8 mouse cellular contexts compared by ENCODE assay signal in genomic region chr8:121898401-121898931, GRCm38 (mm10). TPM values are rescaled to one million over a fixed set of nuclear protein-coding genes. Genes with fewer than 3 reads are reported as not detected.
DNase-seq lines count a peak whose midpoint lies in the region; ATAC-seq and TF ChIP-seq lines count a peak whose summit lies in the region.

No protein-coding gene starts in this region.

- H3K79me2 ChIP-seq in CH12.LX (replicated peaks; ENCODE audit: control insufficient read depth, extremely low read depth, insufficient read depth, poor library complexity, severe bottlenecking) = peaks cover 93% of the 10 kb centered on the region

- peak; percentile 50 for TF ChIP-seq POLR2A in CH12.LX (IDR thresholded peaks at IDR 0.05; ENCODE audit: low read depth, low read length)
- TF ChIP-seq POLR2A in thymus, adult 2 months (IDR thresholded peaks at IDR 0.05; ENCODE audit: control insufficient read depth, extremely low read depth, insufficient read depth, low read length, poor library complexity) = no peak

- H3K27me3 ChIP-seq in CH12.LX (replicated peaks) = no peaks in the 10 kb centered on the region
- H3K27me3 ChIP-seq in forebrain, embryonic 11.5 days (ENCODE audit: control insufficient read depth, insufficient read depth, low read length) = no peaks in the 10 kb centered on the region
- no peaks in the 10 kb centered on the region for H3K27me3 ChIP-seq in heart, embryonic 15.5 days
- no peaks in the 10 kb centered on the region for H3K27me3 ChIP-seq in liver, embryonic 13.5 days
- no peaks in the 10 kb centered on the region for H3K27me3 ChIP-seq in thymus, adult 2 months (ENCODE audit: control insufficient read depth, insufficient read depth, low read length)

- H3K4me1 ChIP-seq in CH12.LX (ENCODE audit: control insufficient read depth in 1 of 2, insufficient read depth in 2 of 2) = peaks cover 28 to 80% of the 10 kb centered on the region in 2 experiments
- peaks cover 22% of the 10 kb centered on the region for H3K4me1 ChIP-seq in forebrain, embryonic 11.5 days (replicated peaks; ENCODE audit: control insufficient read depth, insufficient read depth, low read length)
- H3K4me1 ChIP-seq in heart, embryonic 15.5 days (replicated peaks) = peaks cover 54% of the 10 kb centered on the region
- H3K4me1 ChIP-seq in liver, embryonic 13.5 days (replicated peaks) = peaks cover 89% of the 10 kb centered on the region
- H3K4me1 ChIP-seq in thymus, adult 2 months (replicated peaks; ENCODE audit: control insufficient read depth, insufficient read depth, low read length) = peaks cover 20% of the 10 kb centered on the region

- TF ChIP-seq CTCF in CH12.LX (conservative IDR thresholded peaks at IDR 0.05 in 1 of 2, IDR thresholded peaks at IDR 0.05 in 1 of 2; ENCODE audit: low read depth in 2 of 2, low read length in 2 of 2) = peak in 1 of 2 experiments; percentile 35; a peak in 2 of 4 replicates
- no peak for TF ChIP-seq CTCF in thymus, adult 2 months (IDR thresholded peaks at IDR 0.05; ENCODE audit: borderline replicate concordance, control insufficient read depth, extremely low read depth, insufficient read depth, low read length, poor library complexity)

- peak overlapping the region; percentile 78 for H3K4me2 ChIP-seq in CH12.LX (ENCODE audit: insufficient read depth, low read depth, poor library complexity, severe bottlenecking)
- peak overlapping the region; percentile 24; the same call in 1 of the 2 replicates for H3K4me2 ChIP-seq in forebrain, embryonic 11.5 days (ENCODE audit: low read depth, low read length, severe bottlenecking)
- H3K4me2 ChIP-seq in heart, embryonic 15.5 days = peak overlapping the region; percentile 41
- peak overlapping the region; percentile 87 for H3K4me2 ChIP-seq in liver, embryonic 13.5 days

- dilution Hi-C loops in CH12.LX (cut with MboI; ENCODE audit: extremely low pct_ligation_motif_present, extremely low pct_unique_long_range_greater_than_20kb, low sequenced_read_pairs) = no loop called here

- peak; percentile 98 for DNase-seq in CH12.LX (ENCODE audit: extremely low read depth)
- DNase-seq in c-Kit-positive CD71-negative TER-119-negative erythroid progenitor cells, embryonic 14.5 days (ENCODE audit: low read depth) = peak; percentile 86
- DNase-seq in forebrain, embryonic 11.5 days (ENCODE audit: low spot score) = peak; percentile 83
- peak; percentile 51 to 84 for DNase-seq in kidney, postnatal 25 days
- DNase-seq in liver, embryonic 13.5 days = peak; percentile 92
- DNase-seq in neural tube, embryonic 10.5 days (ENCODE audit: extremely low spot score, low spot score) = peak; percentile 64
- no peak for DNase-seq in thymus, adult 2 months

- peaks cover 71 to 91% of the 10 kb centered on the region in 2 experiments for H3K36me3 ChIP-seq in CH12.LX (replicated peaks in 1 of 2; ENCODE audit: control insufficient read depth in 1 of 2, insufficient read depth in 1 of 2, low read length in 1 of 2)
- H3K36me3 ChIP-seq in forebrain, embryonic 11.5 days (ENCODE audit: control insufficient read depth, insufficient read depth, low read length) = no peaks in the 10 kb centered on the region
- no peaks in the 10 kb centered on the region for H3K36me3 ChIP-seq in heart, embryonic 15.5 days
- peaks cover 78% of the 10 kb centered on the region for H3K36me3 ChIP-seq in liver, embryonic 13.5 days
- H3K36me3 ChIP-seq in thymus, adult 2 months (ENCODE audit: control insufficient read depth, insufficient read depth, low read length) = no peaks in the 10 kb centered on the region

- no peaks in the 10 kb centered on the region for H3K9me3 ChIP-seq in CH12.LX (replicated peaks; ENCODE audit: low read length)
- H3K9me3 ChIP-seq in forebrain, embryonic 11.5 days (ENCODE audit: control insufficient read depth, low read length) = no peaks in the 10 kb centered on the region
- H3K9me3 ChIP-seq in heart, embryonic 15.5 days (replicated peaks) = no peaks in the 10 kb centered on the region
- H3K9me3 ChIP-seq in liver, embryonic 13.5 days (replicated peaks) = no peaks in the 10 kb centered on the region

- TF ChIP-seq RAD21 in CH12.LX (IDR thresholded peaks at IDR 0.05; ENCODE audit: low read depth, low read length) = no peak; the same call in 1 of the 2 replicates

- peak overlapping the region; percentile 99 for H3K27ac ChIP-seq in CH12.LX (ENCODE audit: insufficient read depth, low read depth)
- H3K27ac ChIP-seq in forebrain, embryonic 11.5 days (ENCODE audit: low read depth, low read length) = peak overlapping the region; percentile 73
- H3K27ac ChIP-seq in heart, embryonic 15.5 days = peak overlapping the region; percentile 84
- peak overlapping the region; percentile 100 for H3K27ac ChIP-seq in liver, embryonic 13.5 days
- H3K27ac ChIP-seq in thymus, adult 2 months (ENCODE audit: control insufficient read depth, insufficient read depth, low read length) = peak overlapping the region; percentile 77

- TF ChIP-seq EP300 in CH12.LX (IDR thresholded peaks at IDR 0.05; ENCODE audit: low read length) = peak; percentile 73

- in situ Hi-C loops in CH12.LX (cut with MboI; ENCODE audit: low pct_ligation_motif_present, low pct_unique_long_range_greater_than_20kb, low sequenced_read_pairs) = no loop called here

- peak overlapping the region; percentile 23 to 55 (median 48) for H3K4me3 ChIP-seq in CH12.LX (replicated peaks in 1 of 3; ENCODE audit: low read depth in 2 of 3, low read length in 2 of 3, poor library complexity in 1 of 3)
- no peak overlapping the region for H3K4me3 ChIP-seq in forebrain, embryonic 11.5 days (ENCODE audit: low read depth, low read length)
- H3K4me3 ChIP-seq in heart, embryonic 15.5 days = 0 out of 2 replicates have a peak overlapping the region, but pooled peaks have one; percentile 8
- peak overlapping the region; percentile 56 for H3K4me3 ChIP-seq in liver, embryonic 13.5 days (replicated peaks)
- no peak overlapping the region for H3K4me3 ChIP-seq in thymus, adult 2 months (ENCODE audit: control insufficient read depth, insufficient read depth, low read length)

- H3K9ac ChIP-seq in CH12.LX (ENCODE audit: insufficient read depth, low read depth) = peak overlapping the region; percentile 96
- peak overlapping the region; percentile 39 for H3K9ac ChIP-seq in forebrain, embryonic 11.5 days (ENCODE audit: low read length)
- H3K9ac ChIP-seq in heart, embryonic 15.5 days = peak overlapping the region; percentile 43
- peak overlapping the region; percentile 91 for H3K9ac ChIP-seq in liver, embryonic 13.5 days

- 5% methylated on average over 4 of the region's 4 CpGs for WGBS in forebrain, embryonic 11.5 days
- WGBS in heart, embryonic 15.5 days = 11% methylated on average over 4 of the region's 4 CpGs
- WGBS in liver, embryonic 13.5 days (ENCODE audit: insufficient replicate concordance) = 4% methylated on average over 4 of the region's 4 CpGs
- WGBS in thymus, adult 2 months = 44% methylated on average over 4 of the region's 4 CpGs

- peak; percentile 88 for ATAC-seq in forebrain, embryonic 11.5 days (replicated peaks; ENCODE audit: low FRiP score)
- peak; percentile 61 for ATAC-seq in heart, embryonic 15.5 days (replicated peaks; ENCODE audit: insufficient number of reproducible peaks, insufficient read depth, low FRiP score, low read depth)
- peak; percentile 89 for ATAC-seq in liver, embryonic 13.5 days (ENCODE audit: low read depth)

TF ChIP-seq in CH12.LX, 34 proteins besides CTCF, POLR2A, EP300 and RAD21 (continues in another document):
- no peak for TF ChIP-seq UBTF (IDR thresholded peaks at IDR 0.05; ENCODE audit: low read depth, low read length)
- TF ChIP-seq NELFE (IDR thresholded peaks at IDR 0.05; ENCODE audit: low read depth, low read length) = no peak; the same call in 1 of the 2 replicates
- no peak for TF ChIP-seq MAFK (IDR thresholded peaks at IDR 0.05; ENCODE audit: insufficient replicate concordance, low read length)
- TF ChIP-seq PAX5 (IDR thresholded peaks at IDR 0.05; ENCODE audit: low read length) = no peak
- no peak for TF ChIP-seq USF1 (IDR thresholded peaks at IDR 0.05; ENCODE audit: low read depth, low read length)
- peak; percentile 94 for TF ChIP-seq ETS1 (conservative IDR thresholded peaks at IDR 0.05; ENCODE audit: low read depth, low read length)
- TF ChIP-seq USF2 (conservative IDR thresholded peaks at IDR 0.05; ENCODE audit: low read depth, low read length) = no peak
- peak; percentile 97 for TF ChIP-seq SIN3A (IDR thresholded peaks at IDR 0.05; ENCODE audit: low read length)
- peak; percentile 90 for TF ChIP-seq MXI1 (IDR thresholded peaks at IDR 0.05; ENCODE audit: low read depth, low read length)
- TF ChIP-seq E2F4 (IDR thresholded peaks at IDR 0.05; ENCODE audit: insufficient replicate concordance, low read depth, low read length) = no peak
- peak; percentile 81; the same call in 1 of the 2 replicates for TF ChIP-seq MAZ (IDR thresholded peaks at IDR 0.05; ENCODE audit: low read depth, low read length)
- no peak; the same call in 1 of the 2 replicates for TF ChIP-seq ZMIZ1 (IDR thresholded peaks at IDR 0.05; ENCODE audit: low read depth, low read length)

RNA-seq across cellular contexts. Expression of gene Slc7a5, which starts 9.0 kb away (rescaled TPM):
- total RNA-seq in CH12.LX (2012; rRNA removed) = 156 and 207 TPM in 2 replicates
- 110 and 119 TPM in 2 replicates for total RNA-seq in CH12.LX (2014; rRNA removed)
- polyA plus RNA-seq in CH12.LX (2012; ENCODE audit: insufficient read length, low read depth) = 235 and 291 TPM in 2 replicates
- 37.1 and 43.0 TPM in 2 replicates for polyA plus RNA-seq in forebrain, embryonic 11.5 days (2014; fragmentation: Nextera tagmentation; extraction: Ambion mirVana)
- 12.0 and 17.4 TPM in 2 replicates for polyA plus RNA-seq in heart, embryonic 15.5 days (2015; fragmentation: Nextera tagmentation; extraction: Ambion mirVana)
- 32.2 and 37.5 TPM in 2 replicates for polyA plus RNA-seq in liver, embryonic 13.5 days (2015; fragmentation: Nextera tagmentation; extraction: Ambion mirVana)
- polyA plus RNA-seq in thymus, adult 2 months (2012; rRNA removed) = 45.9 and 66.8 TPM in 2 replicates

RNA-seq across cellular contexts. Expression of gene Car5a, which starts 46.2 kb away (rescaled TPM):
- 3.1 and 9.7 TPM in 2 replicates for total RNA-seq in CH12.LX (2012; rRNA removed)
- not detected in 2 replicates for total RNA-seq in CH12.LX (2014; rRNA removed)
- 0.90 and 1.6 TPM in 2 replicates for polyA plus RNA-seq in CH12.LX (2012; ENCODE audit: insufficient read length, low read depth)
- polyA plus RNA-seq in forebrain, embryonic 11.5 days (2014; fragmentation: Nextera tagmentation; extraction: Ambion mirVana) = not detected in 2 replicates
- not detected in 2 replicates for polyA plus RNA-seq in heart, embryonic 15.5 days (2015; fragmentation: Nextera tagmentation; extraction: Ambion mirVana)
- polyA plus RNA-seq in liver, embryonic 13.5 days (2015; fragmentation: Nextera tagmentation; extraction: Ambion mirVana) = 0.88 and 1.1 TPM in 2 replicates
- 0.75 TPM in 1 of 2 replicates, not detected in the other for polyA plus RNA-seq in thymus, adult 2 months (2012; rRNA removed)

RNA-seq across cellular contexts. Expression of gene Banp, which starts 51.1 kb away (rescaled TPM):
- total RNA-seq in CH12.LX (2012; rRNA removed) (29.1 and 34.2 TPM in 2 replicates), CH12.LX (2014; rRNA removed) (20.9 and 25.7 TPM in 2 replicates)
- polyA plus RNA-seq in CH12.LX (2012; ENCODE audit: insufficient read length, low read depth) = 13.2 and 14.9 TPM in 2 replicates
- 53.1 and 60.9 TPM in 2 replicates for polyA plus RNA-seq in forebrain, embryonic 11.5 days (2014; fragmentation: Nextera tagmentation; extraction: Ambion mirVana)
- polyA plus RNA-seq in heart, embryonic 15.5 days (2015; fragmentation: Nextera tagmentation; extraction: Ambion mirVana) = 25.3 and 29.2 TPM in 2 replicates
- 14.5 and 18.1 TPM in 2 replicates for polyA plus RNA-seq in liver, embryonic 13.5 days (2015; fragmentation: Nextera tagmentation; extraction: Ambion mirVana)
- polyA plus RNA-seq in thymus, adult 2 months (2012; rRNA removed) = 151 and 153 TPM in 2 replicates

Comparison
In these comparisons a context has a peak if more than half of its experiments do, and no peak if none do; other contexts are left out.
1. H3K4me2 ChIP-seq: peak in every context shown above with its lines; median percentile 87 in liver, embryonic 13.5 days; 78 in CH12.LX; 41 in heart, embryonic 15.5 days; 24 in forebrain, embryonic 11.5 days.
2. H3K4me3 ChIP-seq: peak in CH12.LX (3 of 3), heart, embryonic 15.5 days (single experiment) and liver, embryonic 13.5 days (single experiment); none in forebrain, embryonic 11.5 days (single experiment) and thymus, adult 2 months (single experiment).
3. H3K9ac ChIP-seq: peak in every context shown above with its lines; median percentile 96 in CH12.LX; 91 in liver, embryonic 13.5 days; 43 in heart, embryonic 15.5 days; 39 in forebrain, embryonic 11.5 days.
4. Peak in every context shown above with its lines, with median percentiles within 50 percentile points of each other: H3K27ac ChIP-seq and ATAC-seq.